Mouse (Mus musculus): Measurements from ENCODE around the gene Car6.

- TF ChIP-seq CTCF (conservative IDR thresholded peaks at IDR 0.05 in 1 of 2, IDR thresholded peaks at IDR 0.05 in 1 of 2; ENCODE audit: low read depth in 2 of 2, low read length in 2 of 2) = no peak
- no peak for TF ChIP-seq JUND (conservative IDR thresholded peaks at IDR 0.05; ENCODE audit: low read depth, low read length)
- TF ChIP-seq BHLHE40 (IDR thresholded peaks at IDR 0.05; ENCODE audit: low read depth, low read length) = no peak
- TF ChIP-seq TCF12 (IDR thresholded peaks at IDR 0.05; ENCODE audit: low read depth, low read length) = no peak
- no peak for TF ChIP-seq ZMIZ1 (IDR thresholded peaks at IDR 0.05; ENCODE audit: low read depth, low read length)
- no peak for TF ChIP-seq ETS1 (conservative IDR thresholded peaks at IDR 0.05; ENCODE audit: low read depth, low read length)
- no peak for TF ChIP-seq KAT2A (IDR thresholded peaks at IDR 0.05; ENCODE audit: insufficient replicate concordance, low read length)
- TF ChIP-seq POLR2A (IDR thresholded peaks at IDR 0.05; ENCODE audit: low read depth, low read length) = no peak
- no peak for TF ChIP-seq PAX5 (IDR thresholded peaks at IDR 0.05; ENCODE audit: low read length)
- no peak for TF ChIP-seq CHD1 (IDR thresholded peaks at IDR 0.05; ENCODE audit: low read depth, low read length)
- TF ChIP-seq ZKSCAN1 (IDR thresholded peaks at IDR 0.05; ENCODE audit: borderline replicate concordance, low read depth, low read length) = no peak
- no peak for TF ChIP-seq MAZ (IDR thresholded peaks at IDR 0.05; ENCODE audit: low read depth, low read length)
- TF ChIP-seq USF2 (conservative IDR thresholded peaks at IDR 0.05; ENCODE audit: low read depth, low read length) = no peak
Observed at GRCm38 (mm10) chr4:150235585-150235984, 34.5 kb upstream of the Car6 start.
